Mouse (Mus musculus) kidney, adult 2 months (tissue): ENCODE measurements around the gene Skor1.

Experiments
- CTCF ChIP-seq: fragments of 200-500 bp; conservative IDR thresholded peaks from 2 replicates; pipeline ENCODE4 v1.5.1; 2011; ENCODE audit warnings: low read depth, mild to moderate bottlenecking, control low read depth, low read length, moderate library complexity, mixed read lengths; ENCODE audit not compliant: insufficient read depth, insufficient read length
- POLR2A ChIP-seq: fragments of 200-500 bp; IDR thresholded peaks from one replicate; pipeline ENCODE4 v1.6.1; 2011; ENCODE audit warnings: low read depth, low read length, control low read depth

GRCm38 (mm10) chr9:63182306-63182960 is 33.7 kb upstream of the Skor1 start:
- TF ChIP-seq POLR2A (no peak), CTCF (no peak)
